Mouse (Mus musculus): ENCODE measurements at regions not wholly inside any gene's neighbourhood (a gene's known extent, or its start where the extent isn't known, plus 50 kb on each side); places are given as distances from the start of the nearest gene placed in this dataset.
A peak's percentile ranks its signal among the peaks of the same experiment; 100 is the strongest.

DNA sequence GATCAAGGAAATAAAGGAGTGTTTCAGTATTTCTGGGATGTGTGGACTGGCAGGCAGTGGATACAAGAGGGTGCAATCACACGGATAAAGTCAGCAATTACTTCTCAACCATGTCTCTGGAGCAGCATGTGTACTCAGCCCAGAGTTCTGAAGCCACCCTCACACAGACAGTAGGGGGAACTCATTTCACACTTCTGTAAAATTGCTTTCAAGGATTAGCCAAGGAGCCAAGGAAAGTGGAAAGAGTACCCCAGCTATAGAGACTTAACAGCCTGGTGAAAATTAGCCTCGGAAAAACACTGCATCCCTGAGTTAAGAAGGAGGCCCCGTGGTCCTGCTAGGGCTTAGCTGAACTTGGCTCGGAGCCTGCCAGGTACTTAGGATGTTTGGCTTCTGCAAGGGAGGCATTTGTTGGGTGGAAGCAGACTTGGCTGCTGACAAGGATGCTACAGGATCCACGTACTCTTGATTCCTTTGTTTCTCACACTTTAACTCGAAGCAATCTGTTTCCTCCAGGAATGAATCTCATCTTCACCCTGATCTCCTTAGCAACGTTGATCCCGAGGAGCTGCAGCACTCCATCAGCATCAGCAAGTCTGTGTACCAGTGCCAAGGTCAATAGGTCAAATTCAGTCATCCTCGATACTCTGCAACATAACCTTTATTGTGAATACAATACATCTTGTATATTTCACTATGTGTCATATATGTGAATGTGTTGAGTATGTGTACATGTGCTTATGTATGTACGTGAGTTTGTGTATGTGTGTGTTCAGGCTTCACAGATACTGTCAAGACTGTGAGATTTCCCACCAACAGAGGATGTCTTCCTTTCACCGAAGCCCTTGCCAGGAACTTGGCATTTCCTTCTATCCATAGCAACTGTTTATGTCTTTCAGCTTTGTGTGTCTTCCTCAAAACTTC lies 326.8 kb downstream of the 1700129C05Rik start:
- no peaks in the 10 kb centered on the region for H3K36me3 ChIP-seq
- ATAC-seq (ENCODE audit: insufficient number of reproducible peaks, low FRiP score, low TSS enrichment, low read depth): no peak
- H3K9me3 ChIP-seq (replicated peaks): no peaks in the 10 kb centered on the region
- no peak overlapping the region for H3K27ac ChIP-seq (replicated peaks)
- no peaks in the 10 kb centered on the region for H3K27me3 ChIP-seq
- 58% methylated on average over 11 of the region's 11 CpGs for WGBS
- H3K4me2 ChIP-seq (replicated peaks): no peak overlapping the region
- H3K4me3 ChIP-seq (replicated peaks): no peak overlapping the region
- no peak overlapping the region for H3K9ac ChIP-seq
- H3K4me1 ChIP-seq: no peaks in the 10 kb centered on the region

DNA sequence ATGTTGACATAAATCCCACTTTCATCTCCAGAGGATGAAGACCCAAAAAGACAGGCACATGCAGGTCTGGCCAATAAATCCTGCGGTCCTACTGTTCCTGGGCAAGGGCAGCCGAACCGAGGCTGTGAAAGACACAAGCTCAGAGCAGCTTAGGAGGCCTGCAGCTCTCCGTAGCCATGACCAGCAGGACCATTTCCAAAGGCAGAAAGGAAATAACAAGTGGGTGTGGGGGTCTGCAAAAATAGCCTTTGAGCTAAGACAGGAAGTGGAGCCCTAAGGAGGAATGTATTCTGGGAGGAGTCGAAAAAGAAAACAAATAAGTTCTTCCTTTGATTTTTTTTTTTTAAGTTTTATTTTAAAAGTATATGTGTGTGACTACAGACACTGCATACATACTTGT lies 330.1 kb downstream of the 1700129C05Rik start:
- no peak overlapping the region for H3K27ac ChIP-seq (replicated peaks)
- H3K9ac ChIP-seq: no peak overlapping the region
- no peak overlapping the region for H3K4me2 ChIP-seq (replicated peaks)
- H3K27me3 ChIP-seq: no peaks in the 10 kb centered on the region
- no peaks in the 10 kb centered on the region for H3K4me1 ChIP-seq
- H3K9me3 ChIP-seq (replicated peaks): no peaks in the 10 kb centered on the region
- no peak overlapping the region for H3K4me3 ChIP-seq (replicated peaks)
- 60% methylated on average over 5 of the region's 5 CpGs for WGBS
- ATAC-seq (ENCODE audit: insufficient number of reproducible peaks, low FRiP score, low TSS enrichment, low read depth): no peak
- no peaks in the 10 kb centered on the region for H3K36me3 ChIP-seq

DNA sequence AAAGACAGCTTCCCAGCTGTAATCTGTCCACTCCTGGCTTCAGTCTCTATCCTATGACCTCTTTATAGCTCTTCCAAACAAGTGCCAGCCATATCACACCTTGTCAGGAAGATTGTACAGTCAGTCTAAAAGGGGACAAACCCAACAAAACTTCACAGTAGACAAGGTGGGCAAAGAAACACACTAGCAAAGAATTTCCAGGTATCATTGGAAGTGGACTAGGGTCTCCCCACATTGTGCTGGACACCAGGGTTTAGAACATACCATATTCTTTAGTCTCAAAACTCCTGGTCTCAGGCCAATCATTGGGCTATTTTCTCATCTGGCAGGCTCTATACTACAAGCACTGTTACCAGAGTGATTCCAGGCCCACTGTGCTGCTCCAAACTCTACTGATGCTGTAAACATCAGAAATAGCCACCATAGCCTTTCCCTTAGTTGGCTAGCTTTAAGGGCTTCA lies 341.3 kb downstream of the 1700129C05Rik start:
- Histone ChIP-seq H3K9ac (no peak overlapping the region), H3K27ac (replicated peaks) (no peak overlapping the region), H3K4me1 (no peaks in the 10 kb centered on the region), H3K9me3 (replicated peaks) (no peaks in the 10 kb centered on the region), H3K27me3 (no peaks in the 10 kb centered on the region), H3K4me3 (replicated peaks) (no peak overlapping the region), H3K36me3 (no peaks in the 10 kb centered on the region), H3K4me2 (replicated peaks) (no peak overlapping the region)
- no peak for ATAC-seq (ENCODE audit: insufficient number of reproducible peaks, low FRiP score, low TSS enrichment, low read depth)

DNA sequence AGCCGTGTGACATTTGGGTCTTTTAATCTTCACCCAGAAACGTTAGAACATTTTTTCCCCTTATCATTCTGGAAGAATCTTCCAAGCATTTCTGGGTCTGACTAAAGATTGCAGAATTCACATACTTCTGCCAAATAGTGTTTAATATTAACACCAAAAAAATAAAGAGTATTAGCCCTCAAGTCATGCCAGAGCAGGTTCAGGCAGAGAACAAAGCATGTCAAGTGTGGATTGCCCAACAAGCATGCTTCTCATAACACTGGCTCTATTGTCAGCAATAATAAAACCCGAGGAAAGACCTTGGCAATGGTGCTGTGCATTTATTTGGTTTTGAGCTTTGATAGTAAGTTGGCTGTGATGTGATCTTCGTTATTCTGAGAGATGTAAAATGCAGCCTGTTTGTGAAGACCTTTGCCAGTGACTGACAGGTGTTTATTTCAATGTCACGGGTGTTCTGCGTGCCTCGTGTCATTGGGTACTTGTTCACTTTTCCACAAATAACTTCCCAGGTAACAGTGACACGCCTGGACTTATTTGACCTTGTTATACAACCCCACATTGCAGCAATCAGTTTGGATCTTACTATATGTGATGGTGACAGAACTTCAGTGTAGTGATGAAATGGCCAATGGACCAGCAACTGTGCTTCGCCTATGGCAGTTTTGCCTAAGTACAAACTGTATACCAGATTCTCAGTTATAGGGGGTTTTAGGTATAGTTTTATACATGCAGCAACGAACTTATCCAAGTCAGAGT lies 354.3 kb downstream of the 1700129C05Rik start:
- whole genome bisulfite sequencing: 64% methylated on average over 10 of the region's 10 CpGs
- Histone ChIP-seq H3K36me3 (no peaks in the 10 kb centered on the region), H3K4me2 (replicated peaks) (no peak overlapping the region), H3K27me3 (no peaks in the 10 kb centered on the region), H3K9ac (no peak overlapping the region), H3K27ac (replicated peaks) (no peak overlapping the region), H3K9me3 (replicated peaks) (no peaks in the 10 kb centered on the region), H3K4me3 (replicated peaks) (no peak overlapping the region), H3K4me1 (peaks cover 8% of the 10 kb centered on the region)
- no peak for ATAC-seq (ENCODE audit: insufficient number of reproducible peaks, low FRiP score, low TSS enrichment, low read depth)

DNA sequence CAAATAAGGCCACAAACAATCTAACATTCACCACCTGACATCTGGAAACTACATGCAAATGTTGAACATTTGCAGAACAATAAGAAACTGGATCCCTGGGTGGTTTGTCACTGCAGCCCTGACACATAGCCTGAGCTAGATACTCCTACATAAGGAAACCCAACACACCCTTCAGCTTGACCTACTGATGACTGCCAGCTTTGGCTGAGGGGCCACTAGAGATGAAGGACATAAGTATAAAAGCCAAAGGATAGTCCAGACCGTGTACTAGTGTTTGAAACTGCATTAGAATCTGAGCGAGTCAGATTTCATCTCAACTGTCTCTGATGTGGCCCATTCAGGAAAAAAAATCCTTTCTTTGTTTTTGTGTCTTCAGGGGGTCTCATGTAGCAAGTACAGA lies 355.1 kb downstream of the 1700129C05Rik start:
- no peak for ATAC-seq (ENCODE audit: insufficient number of reproducible peaks, low FRiP score, low TSS enrichment, low read depth)
- H3K4me3 ChIP-seq (replicated peaks): no peak overlapping the region

DNA sequence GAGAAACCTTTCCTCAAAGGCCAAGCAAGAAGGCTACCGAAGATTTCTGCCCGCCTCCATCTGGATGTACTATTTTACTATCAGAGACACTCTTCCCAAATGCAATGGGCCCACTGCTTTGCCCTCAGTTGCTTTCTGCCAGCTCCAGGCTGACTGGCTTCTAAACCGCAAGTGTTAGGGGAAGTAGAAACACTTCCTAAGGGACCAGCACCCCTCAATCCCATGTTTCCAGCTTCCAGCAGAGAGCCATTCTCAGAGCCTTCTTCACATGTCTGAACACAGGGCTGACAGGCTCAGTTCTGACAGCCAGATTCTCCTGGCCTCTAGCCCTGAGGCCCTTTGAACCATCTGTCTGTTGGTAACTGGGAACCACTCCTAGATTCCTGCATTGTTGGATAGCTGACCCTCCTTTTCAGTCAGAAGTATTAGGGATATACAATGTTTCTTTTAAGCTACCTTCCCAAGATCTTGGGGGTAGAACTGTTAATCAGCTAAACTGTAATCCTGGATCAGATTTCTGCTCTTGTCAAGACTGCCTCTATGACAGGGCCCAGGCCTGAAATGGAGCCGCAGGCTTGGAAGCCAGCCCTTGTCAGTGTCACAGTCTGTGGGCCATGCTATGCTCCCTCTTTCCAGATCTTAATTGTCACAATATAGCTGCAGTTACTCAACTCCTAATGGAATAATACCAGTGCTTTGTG lies 355.8 kb downstream of the 1700129C05Rik start:
- H3K27ac ChIP-seq (replicated peaks): 0 out of 2 replicates have a peak overlapping the region, but pooled peaks have one; percentile 0
- WGBS: 63% methylated on average over 4 of the region's 4 CpGs
- ATAC-seq (ENCODE audit: insufficient number of reproducible peaks, low FRiP score, low TSS enrichment, low read depth): peak; percentile 47; the same call in 1 of the 2 replicates

More for the DNA sequence above, 355.1 kb downstream of the 1700129C05Rik start:
- Histone ChIP-seq H3K27ac (replicated peaks) (0 out of 2 replicates have a peak overlapping the region, but pooled peaks have one; percentile 17), H3K36me3 (no peaks in the 10 kb centered on the region), H3K9ac (no peak overlapping the region), H3K4me2 (replicated peaks) (no peak overlapping the region), H3K4me1 (peaks cover 11% of the 10 kb centered on the region), H3K27me3 (no peaks in the 10 kb centered on the region), H3K9me3 (replicated peaks) (no peaks in the 10 kb centered on the region)
- WGBS: 57% methylated on average over 2 of the region's 2 CpGs

DNA sequence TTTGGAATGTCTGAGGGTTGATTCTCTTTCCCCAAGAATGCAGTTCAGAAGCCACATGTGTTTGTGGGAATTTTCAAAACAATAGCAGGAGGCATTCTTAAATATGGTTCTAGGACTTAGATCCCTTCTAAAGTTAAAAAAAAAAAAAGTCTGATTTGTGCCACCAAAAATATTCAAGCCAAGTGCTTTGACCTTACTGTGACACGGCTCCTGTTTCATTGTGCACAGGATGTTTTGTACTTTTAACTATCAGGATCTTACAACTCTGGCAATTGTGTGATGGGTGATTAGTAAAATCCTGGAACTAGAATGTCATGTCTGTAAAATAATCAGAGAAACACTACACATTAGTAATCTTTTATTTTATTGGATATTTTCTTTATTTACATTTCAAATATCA lies 359.5 kb downstream of the 1700129C05Rik start:
- no peak overlapping the region for H3K4me2 ChIP-seq (replicated peaks)
- WGBS: 63% methylated on average over 1 of the region's 1 CpGs
- ATAC-seq (ENCODE audit: insufficient number of reproducible peaks, low FRiP score, low TSS enrichment, low read depth): no peak
- no peak overlapping the region for H3K9ac ChIP-seq
- peaks cover 11% of the 10 kb centered on the region for H3K4me1 ChIP-seq
- H3K9me3 ChIP-seq (replicated peaks): no peaks in the 10 kb centered on the region
- no peaks in the 10 kb centered on the region for H3K27me3 ChIP-seq
- no peak overlapping the region for H3K4me3 ChIP-seq (replicated peaks)
- H3K27ac ChIP-seq (replicated peaks): no peak overlapping the region
- no peaks in the 10 kb centered on the region for H3K36me3 ChIP-seq

More for the DNA sequence above, 355.8 kb downstream of the 1700129C05Rik start:
- Histone ChIP-seq H3K27me3 (no peaks in the 10 kb centered on the region), H3K4me2 (replicated peaks) (no peak overlapping the region), H3K9ac (no peak overlapping the region), H3K9me3 (replicated peaks) (no peaks in the 10 kb centered on the region), H3K4me1 (peaks cover 11% of the 10 kb centered on the region), H3K4me3 (replicated peaks) (no peak overlapping the region), H3K36me3 (no peaks in the 10 kb centered on the region)

DNA sequence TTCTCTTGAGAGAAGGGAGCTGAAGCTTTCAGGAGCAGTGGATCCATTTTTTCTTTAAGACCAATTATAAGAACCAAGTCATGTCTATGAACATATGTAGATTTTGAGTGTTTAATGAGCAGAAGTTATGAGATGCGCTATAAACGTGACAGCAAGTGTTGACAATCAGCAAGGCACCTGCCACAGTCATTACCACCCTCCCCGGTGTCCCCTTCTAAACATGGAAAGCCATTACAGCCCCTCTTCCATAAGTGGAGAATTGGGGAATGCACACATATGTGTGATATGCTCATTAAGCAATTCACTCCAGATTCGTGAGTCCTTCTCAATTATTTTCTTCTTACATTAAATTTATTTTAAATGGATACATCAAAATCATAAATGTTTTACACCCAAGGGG lies 362.4 kb downstream of the 1700129C05Rik start:
- WGBS: 80% methylated on average over 4 of the region's 4 CpGs
- Histone ChIP-seq H3K36me3 (no peaks in the 10 kb centered on the region), H3K4me2 (replicated peaks) (no peak overlapping the region), H3K27ac (replicated peaks) (no peak overlapping the region), H3K4me3 (replicated peaks) (no peak overlapping the region), H3K27me3 (no peaks in the 10 kb centered on the region), H3K9ac (no peak overlapping the region), H3K4me1 (peaks cover 4% of the 10 kb centered on the region; the same call in 1 of the 2 replicates), H3K9me3 (replicated peaks) (no peaks in the 10 kb centered on the region)
- ATAC-seq (ENCODE audit: insufficient number of reproducible peaks, low FRiP score, low TSS enrichment, low read depth): no peak

DNA sequence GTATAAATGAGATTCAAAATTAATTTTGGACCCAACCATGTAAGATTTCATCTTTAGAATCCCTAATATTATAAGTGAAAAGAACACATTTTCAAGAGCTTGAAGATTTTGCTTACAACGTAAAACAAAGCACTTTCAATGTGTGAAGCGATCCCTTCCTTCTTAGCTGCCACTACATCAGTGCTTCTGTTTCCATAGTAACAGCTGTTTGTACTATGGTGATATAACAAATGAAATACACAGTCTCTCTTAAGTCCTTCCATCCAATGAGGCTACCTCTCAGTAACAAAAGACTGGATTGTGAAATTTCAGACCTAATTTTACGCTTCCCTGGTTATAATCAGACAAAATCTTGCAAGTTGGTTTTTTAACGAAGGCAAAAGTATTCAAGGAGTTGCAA lies 364.0 kb downstream of the 1700129C05Rik start:
- no peaks in the 10 kb centered on the region for H3K9me3 ChIP-seq (replicated peaks)
- H3K27ac ChIP-seq (replicated peaks): no peak overlapping the region
- no peak overlapping the region for H3K9ac ChIP-seq
- H3K4me2 ChIP-seq (replicated peaks): no peak overlapping the region
- H3K4me1 ChIP-seq: peaks cover 4% of the 10 kb centered on the region; the same call in 1 of the 2 replicates
- 72% methylated on average over 4 of the region's 4 CpGs for WGBS
- no peak for ATAC-seq (ENCODE audit: insufficient number of reproducible peaks, low FRiP score, low TSS enrichment, low read depth)
- no peak overlapping the region for H3K4me3 ChIP-seq (replicated peaks)
- H3K36me3 ChIP-seq: no peaks in the 10 kb centered on the region
- no peaks in the 10 kb centered on the region for H3K27me3 ChIP-seq

DNA sequence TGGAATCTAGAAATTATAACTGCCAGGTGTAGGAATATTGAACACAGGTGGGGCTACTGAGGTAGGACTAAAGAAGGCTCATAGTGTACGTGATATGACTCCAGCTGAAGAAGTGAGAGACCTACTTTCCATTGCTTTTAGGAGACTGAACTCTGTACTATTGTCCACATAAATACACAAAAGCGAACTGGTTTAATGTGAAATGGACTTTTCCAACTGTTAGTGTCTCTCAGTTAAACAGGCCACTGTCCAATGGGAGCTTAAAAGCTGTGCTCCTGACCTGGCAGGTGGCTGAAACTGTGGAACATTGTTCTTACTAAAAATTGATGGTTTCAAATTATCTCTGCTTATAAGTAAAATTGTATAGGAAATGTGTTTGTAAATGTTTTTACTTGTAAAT lies 381.4 kb downstream of the 1700129C05Rik start:
- ATAC-seq (ENCODE audit: insufficient number of reproducible peaks, low FRiP score, low TSS enrichment, low read depth): no peak
- Histone ChIP-seq H3K27me3 (no peaks in the 10 kb centered on the region), H3K4me1 (no peaks in the 10 kb centered on the region), H3K36me3 (no peaks in the 10 kb centered on the region), H3K4me2 (replicated peaks) (no peak overlapping the region), H3K9me3 (replicated peaks) (no peaks in the 10 kb centered on the region), H3K9ac (no peak overlapping the region), H3K4me3 (replicated peaks) (no peak overlapping the region), H3K27ac (replicated peaks) (no peak overlapping the region)
- WGBS: 89% methylated on average over 2 of the region's 2 CpGs

DNA sequence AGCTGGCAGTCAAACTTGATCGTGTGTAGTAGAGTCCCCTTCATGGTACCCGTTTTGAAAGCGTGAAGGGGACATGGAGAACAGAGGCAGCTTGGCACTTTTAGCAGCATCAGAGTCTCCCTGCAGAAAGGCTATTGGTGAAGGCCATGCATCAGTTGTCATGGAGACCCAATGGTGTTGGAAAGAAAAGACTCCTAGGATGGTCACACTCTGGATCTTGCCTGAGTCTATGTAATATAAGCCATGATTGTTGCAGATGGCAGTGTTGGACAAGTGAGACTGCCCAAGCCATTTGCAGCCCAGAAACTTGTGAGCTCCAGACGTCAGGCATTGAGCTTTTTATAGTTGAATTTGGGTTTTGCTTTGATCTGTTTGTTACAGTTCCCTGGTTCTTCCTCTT lies 382.9 kb downstream of the 1700129C05Rik start:
- no peaks in the 10 kb centered on the region for H3K9me3 ChIP-seq (replicated peaks)
- H3K4me1 ChIP-seq: no peaks in the 10 kb centered on the region
- 79% methylated on average over 4 of the region's 4 CpGs for WGBS
- no peak for ATAC-seq (ENCODE audit: insufficient number of reproducible peaks, low FRiP score, low TSS enrichment, low read depth)
- no peaks in the 10 kb centered on the region for H3K27me3 ChIP-seq
- no peak overlapping the region for H3K4me3 ChIP-seq (replicated peaks)
- no peaks in the 10 kb centered on the region for H3K36me3 ChIP-seq
- no peak overlapping the region for H3K9ac ChIP-seq
- H3K4me2 ChIP-seq (replicated peaks): no peak overlapping the region
- no peak overlapping the region for H3K27ac ChIP-seq (replicated peaks)
